Mouse (Mus musculus): Measurements from ENCODE around the gene Zfp853. TPM values are rescaled to one million over a fixed set of nuclear protein-coding genes. Genes with fewer than 3 reads are reported as not detected.

Zfp853 gene
- total and polyA plus RNA-seq, 3 experiments, result 0.21 TPM; not detected in 2

GRCm38 (mm10) chr5:143288378-143288911, 5.0 kb downstream of the Zfp853 start:
- H3K4me1 ChIP-seq (ENCODE audit: control insufficient read depth in 1 of 2, insufficient read depth in 2 of 2), result no peaks in the 10 kb centered on the region
- no peak overlapping the region for H3K4me2 ChIP-seq (ENCODE audit: insufficient read depth, low read depth, poor library complexity, severe bottlenecking)
- in situ Hi-C loops (cut with MboI; ENCODE audit: low pct_ligation_motif_present, low pct_unique_long_range_greater_than_20kb, low sequenced_read_pairs) (loop anchor here (25.0 kb wide), 1 partner anchor 351 kb away; no protein-coding TSS in a partner anchor), dilution Hi-C loops (cut with MboI; ENCODE audit: extremely low pct_ligation_motif_present, extremely low pct_unique_long_range_greater_than_20kb, low sequenced_read_pairs) (no loop called here)
- TF ChIP-seq UBTF (IDR thresholded peaks at IDR 0.05; ENCODE audit: low read depth, low read length), result no peak
- no peak for TF ChIP-seq ZMIZ1 (IDR thresholded peaks at IDR 0.05; ENCODE audit: low read depth, low read length)
- TF ChIP-seq ETS1 (conservative IDR thresholded peaks at IDR 0.05; ENCODE audit: low read depth, low read length), result no peak
- no peak for TF ChIP-seq HCFC1 (IDR thresholded peaks at IDR 0.05; ENCODE audit: low read depth, low read length)
- TF ChIP-seq KAT2A (IDR thresholded peaks at IDR 0.05; ENCODE audit: insufficient replicate concordance, low read length), result no peak
- TF ChIP-seq POLR2AphosphoS2 (IDR thresholded peaks at IDR 0.05; ENCODE audit: low read depth, low read length), result no peak
- no peak for TF ChIP-seq MAZ (IDR thresholded peaks at IDR 0.05; ENCODE audit: low read depth, low read length)
- TF ChIP-seq ZNF384 (IDR thresholded peaks at IDR 0.05; ENCODE audit: low read depth, low read length), result no peak
- no peak for TF ChIP-seq JUND (conservative IDR thresholded peaks at IDR 0.05; ENCODE audit: low read depth, low read length)
- no peak for TF ChIP-seq IRF4 (IDR thresholded peaks at IDR 0.05; ENCODE audit: low read depth, low read length)
- no peak for TF ChIP-seq MAFK (IDR thresholded peaks at IDR 0.05; ENCODE audit: insufficient replicate concordance, low read length)
- TF ChIP-seq MAX (IDR thresholded peaks at IDR 0.05; ENCODE audit: low read length), result no peak
- H3K79me2 ChIP-seq (replicated peaks; ENCODE audit: control insufficient read depth, extremely low read depth, insufficient read depth, poor library complexity, severe bottlenecking), result no peaks in the 10 kb centered on the region
- no peak overlapping the region for H3K9ac ChIP-seq (ENCODE audit: insufficient read depth, low read depth)
- peaks cover 1% of the 10 kb centered on the region for H3K9me3 ChIP-seq (replicated peaks; ENCODE audit: low read length)
- no peak for DNase-seq (ENCODE audit: extremely low read depth)
- H3K27me3 ChIP-seq (replicated peaks), result no peaks in the 10 kb centered on the region
- H3K36me3 ChIP-seq (replicated peaks in 1 of 2; ENCODE audit: control insufficient read depth in 1 of 2, insufficient read depth in 1 of 2, low read length in 1 of 2), result peaks cover 0 to 28% of the 10 kb centered on the region in 2 experiments
- H3K27ac ChIP-seq (ENCODE audit: insufficient read depth, low read depth), result no peak overlapping the region
- no peak overlapping the region for H3K4me3 ChIP-seq (replicated peaks in 1 of 3; ENCODE audit: low read depth in 2 of 3, low read length in 2 of 3, poor library complexity in 1 of 3)

GRCm38 (mm10) chr5:143287774-143288328, 5.6 kb downstream of the Zfp853 start:
- Histone ChIP-seq H3K79me2 (replicated peaks; ENCODE audit: control insufficient read depth, extremely low read depth, insufficient read depth, poor library complexity, severe bottlenecking) (no peaks in the 10 kb centered on the region), H3K4me1 (ENCODE audit: control insufficient read depth in 1 of 2, insufficient read depth in 2 of 2) (no peaks in the 10 kb centered on the region), H3K4me2 (ENCODE audit: insufficient read depth, low read depth, poor library complexity, severe bottlenecking) (no peak overlapping the region), H3K9ac (ENCODE audit: insufficient read depth, low read depth) (no peak overlapping the region), H3K4me3 (replicated peaks in 1 of 3; ENCODE audit: low read depth in 2 of 3, low read length in 2 of 3, poor library complexity in 1 of 3) (no peak overlapping the region), H3K27ac (ENCODE audit: insufficient read depth, low read depth) (no peak overlapping the region), H3K36me3 (replicated peaks in 1 of 2; ENCODE audit: control insufficient read depth in 1 of 2, insufficient read depth in 1 of 2, low read length in 1 of 2) (peaks cover 0 to 26% of the 10 kb centered on the region in 2 experiments), H3K27me3 (replicated peaks) (no peaks in the 10 kb centered on the region), H3K9me3 (replicated peaks; ENCODE audit: low read length) (no peaks in the 10 kb centered on the region)
- no peak for DNase-seq (ENCODE audit: extremely low read depth)
- in situ Hi-C loops (cut with MboI; ENCODE audit: low pct_ligation_motif_present, low pct_unique_long_range_greater_than_20kb, low sequenced_read_pairs) (loop anchor here (25.0 kb wide), 1 partner anchor 351 kb away; no protein-coding TSS in a partner anchor), dilution Hi-C loops (cut with MboI; ENCODE audit: extremely low pct_ligation_motif_present, extremely low pct_unique_long_range_greater_than_20kb, low sequenced_read_pairs) (no loop called here)
- TF ChIP-seq RAD21 (IDR thresholded peaks at IDR 0.05; ENCODE audit: low read depth, low read length) (no peak), CTCF (conservative IDR thresholded peaks at IDR 0.05 in 1 of 2, IDR thresholded peaks at IDR 0.05 in 1 of 2; ENCODE audit: low read depth in 2 of 2, low read length in 2 of 2) (no peak), RCOR1 (conservative IDR thresholded peaks at IDR 0.05; ENCODE audit: low read depth, low read length) (no peak), EP300 (IDR thresholded peaks at IDR 0.05; ENCODE audit: low read length) (no peak), MEF2A (IDR thresholded peaks at IDR 0.05; ENCODE audit: borderline replicate concordance, low read depth, low read length) (no peak), TBP (conservative IDR thresholded peaks at IDR 0.05; ENCODE audit: low read depth, low read length) (no peak), MAX (IDR thresholded peaks at IDR 0.05; ENCODE audit: low read length) (no peak), ZC3H11A (IDR thresholded peaks at IDR 0.05; ENCODE audit: low read depth, low read length) (no peak), USF1 (IDR thresholded peaks at IDR 0.05; ENCODE audit: low read depth, low read length) (no peak), ELF1 (IDR thresholded peaks at IDR 0.05; ENCODE audit: low read depth, low read length) (no peak), SMC3 (IDR thresholded peaks at IDR 0.05; ENCODE audit: low read depth, low read length) (no peak), ZKSCAN1 (IDR thresholded peaks at IDR 0.05; ENCODE audit: borderline replicate concordance, low read depth, low read length) (no peak), JUND (conservative IDR thresholded peaks at IDR 0.05; ENCODE audit: low read depth, low read length) (no peak), HCFC1 (IDR thresholded peaks at IDR 0.05; ENCODE audit: low read depth, low read length) (no peak), NRF1 (IDR thresholded peaks at IDR 0.05; ENCODE audit: low read depth, low read length) (no peak), POLR2AphosphoS2 (IDR thresholded peaks at IDR 0.05; ENCODE audit: low read depth, low read length) (no peak), CHD1 (IDR thresholded peaks at IDR 0.05; ENCODE audit: low read depth, low read length) (no peak), E2F4 (IDR thresholded peaks at IDR 0.05; ENCODE audit: insufficient replicate concordance, low read depth, low read length) (no peak), UBTF (IDR thresholded peaks at IDR 0.05; ENCODE audit: low read depth, low read length) (no peak), MAZ (IDR thresholded peaks at IDR 0.05; ENCODE audit: low read depth, low read length) (no peak)

All from CH12.LX (cell line).